27 mouse cellular contexts compared by ENCODE assay signal in the genomic region with DNA sequence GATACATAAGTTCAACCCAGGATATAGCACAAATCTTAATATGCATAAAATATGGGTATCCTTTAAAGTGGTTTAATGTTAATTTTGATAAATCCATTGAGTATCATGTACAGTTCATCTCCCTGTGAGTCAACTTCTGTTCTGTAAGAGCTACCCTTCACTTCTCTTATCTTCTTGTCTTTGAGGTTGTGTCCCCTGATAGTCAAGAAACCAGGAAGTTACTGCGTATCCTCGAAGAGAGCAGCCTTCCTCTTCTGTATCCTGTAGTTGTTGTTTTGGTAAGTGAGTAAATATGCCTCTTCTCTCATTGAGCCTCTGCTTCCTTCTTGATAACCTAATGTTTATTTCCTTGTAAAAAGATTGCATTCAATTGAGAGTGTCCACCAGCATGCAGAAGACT.
A peak's percentile ranks its signal among the peaks of the same experiment; 100 is the strongest.
DNase-seq lines count a peak whose midpoint lies in the region; ATAC-seq and TF ChIP-seq lines count a peak whose summit lies in the region.
"Had no signal": no experiment of that assay in that cellular context is flagged by ENCODE, and none has a peak within 500 bp of the region (broad histone marks: within the 10 kb centered on the region; RNA-seq: fewer than 3 reads in every experiment).

No protein-coding gene starts in this region.

- H3K9me3 ChIP-seq in liver, embryonic 11.5 days (ENCODE audit: control insufficient read depth, low read length): no peaks in the 10 kb centered on the region
- H3K9me3 ChIP-seq: embryonic facial prominence, embryonic 12.5 days; embryonic facial prominence, embryonic 15.5 days; heart, embryonic 12.5 days; heart, embryonic 15.5 days had no signal

- DNase-seq in liver, adult 2 months (ENCODE audit: extremely low read depth, low read depth, low spot score): peak; percentile 22
- no peak for DNase-seq in liver, embryonic 11.5 days (ENCODE audit: low spot score)
- peak; percentile 1 for DNase-seq in lung, postnatal 25 days (ENCODE audit: low spot score)
- no peak for DNase-seq in lung, adult 2 months
- peak; percentile 39 for DNase-seq in MEL-GATA-1-ER (ENCODE audit: extremely low read depth, low read depth)
- DNase-seq in heart, postnatal 14 days: no peak
- no peak for DNase-seq in gastrocnemius, adult 8-10 months (ENCODE audit: low spot score in 2 of 2)
- DNase-seq: adrenal gland, adult 8-10 months; adrenal gland, postnatal 25 days; cerebellum, adult 11-12 months; cerebellum, adult 8-10 months; cerebellum, postnatal 10 days; cerebellum, postnatal 36 days; forebrain, postnatal 0 days; gastrocnemius, adult 2 months; gastrocnemius, postnatal 25 days; heart, adult 18-20 months; heart, postnatal 10 days; heart, postnatal 4 days had no signal

- H3K4me2 ChIP-seq in liver, embryonic 11.5 days: no peak overlapping the region
- H3K4me2 ChIP-seq: embryonic facial prominence, embryonic 12.5 days; embryonic facial prominence, embryonic 15.5 days; heart, embryonic 12.5 days; heart, embryonic 15.5 days; hindbrain, embryonic 14.5 days had no signal

- no peaks in the 10 kb centered on the region for H3K79me2 ChIP-seq in liver, adult 2 months (ENCODE audit: control insufficient read depth, insufficient read depth, low read length)

- TF ChIP-seq POLR2A in liver, adult 2 months (IDR thresholded peaks at IDR 0.05; ENCODE audit: extremely low read depth, insufficient read depth, low read length): no peak
- TF ChIP-seq POLR2A in lung, adult 2 months (IDR thresholded peaks at IDR 0.05; ENCODE audit: borderline replicate concordance, extremely low read depth, low read depth, low read length): no peak

- no peak overlapping the region for H3K9ac ChIP-seq in liver, adult 2 months (ENCODE audit: low read depth, low read length)
- no peak overlapping the region for H3K9ac ChIP-seq in liver, embryonic 11.5 days (ENCODE audit: low read depth, low read length)
- H3K9ac ChIP-seq: embryonic facial prominence, embryonic 12.5 days; embryonic facial prominence, embryonic 15.5 days; forebrain, postnatal 0 days; heart, embryonic 12.5 days; heart, embryonic 15.5 days; hindbrain, embryonic 14.5 days had no signal

- peaks cover 3% of the 10 kb centered on the region; the same call in 1 of the 2 replicates for H3K4me1 ChIP-seq in liver, adult 2 months (ENCODE audit: control insufficient read depth, insufficient read depth, low read length)
- no peaks in the 10 kb centered on the region for H3K4me1 ChIP-seq in liver, embryonic 11.5 days (replicated peaks; ENCODE audit: control insufficient read depth, insufficient read depth, low read length)
- no peaks in the 10 kb centered on the region for H3K4me1 ChIP-seq in lung, adult 2 months (ENCODE audit: control insufficient read depth, insufficient read depth, low read length)
- H3K4me1 ChIP-seq: embryonic facial prominence, embryonic 12.5 days; embryonic facial prominence, embryonic 15.5 days; heart, embryonic 15.5 days had no signal

- TF ChIP-seq CTCF in liver, adult 2 months (IDR thresholded peaks at IDR 0.05; ENCODE audit: low read depth, low read length): no peak
- no peak for TF ChIP-seq CTCF in lung, adult 2 months (IDR thresholded peaks at IDR 0.05; ENCODE audit: insufficient read depth, low read length)

- no peak overlapping the region for H3K4me3 ChIP-seq in liver, adult 2 months (ENCODE audit: insufficient read depth, low read depth, low read length)
- H3K4me3 ChIP-seq in liver, embryonic 11.5 days (ENCODE audit: low read depth, low read length): no peak overlapping the region
- H3K4me3 ChIP-seq in lung, adult 2 months (replicated peaks; ENCODE audit: extremely low read depth, low read depth, low read length): no peak overlapping the region
- H3K4me3 ChIP-seq: embryonic facial prominence, embryonic 12.5 days; embryonic facial prominence, embryonic 15.5 days; gastrocnemius, adult 2 months; heart, embryonic 12.5 days; heart, embryonic 15.5 days had no signal

- WGBS in liver, adult 2 months: 63% methylated on average over 2 of the region's 2 CpGs
- WGBS in liver, embryonic 11.5 days: 47% methylated on average over 2 of the region's 2 CpGs
- WGBS in lung, adult 2 months: 52% methylated on average over 2 of the region's 2 CpGs

- no peaks in the 10 kb centered on the region for H3K27me3 ChIP-seq in liver, adult 2 months (ENCODE audit: control insufficient read depth, insufficient read depth, low read length)
- no peaks in the 10 kb centered on the region for H3K27me3 ChIP-seq in liver, embryonic 11.5 days (replicated peaks; ENCODE audit: control insufficient read depth, insufficient read depth, low read length)
- H3K27me3 ChIP-seq: embryonic facial prominence, embryonic 12.5 days; embryonic facial prominence, embryonic 15.5 days; heart, embryonic 12.5 days; heart, embryonic 15.5 days had no signal

- intact Hi-C loops in heart, postnatal 14 days (cut with DNase I): no loop called here

- no peak overlapping the region for H3K27ac ChIP-seq in liver, adult 2 months (replicated peaks; ENCODE audit: insufficient read depth, low read depth, low read length)
- H3K27ac ChIP-seq in liver, embryonic 11.5 days (ENCODE audit: low read depth, low read length): no peak overlapping the region
- H3K27ac ChIP-seq: embryonic facial prominence, embryonic 12.5 days; embryonic facial prominence, embryonic 15.5 days; gastrocnemius, adult 2 months; heart, embryonic 15.5 days; hindbrain, embryonic 14.5 days; hindbrain, postnatal 0 days had no signal

- no peak; the same call in 1 of the 2 replicates for ATAC-seq in liver, embryonic 11.5 days (replicated peaks; ENCODE audit: low FRiP score)
- ATAC-seq: activated CD4-positive, CD25-positive, alpha-beta regulatory T cell, adult 4 months; forebrain, embryonic 14.5 days; forebrain, postnatal 0 days; hindbrain, postnatal 0 days had no signal

- H3K36me3 ChIP-seq in liver, adult 2 months (ENCODE audit: control insufficient read depth, insufficient read depth, low read length): no peaks in the 10 kb centered on the region
- no peaks in the 10 kb centered on the region for H3K36me3 ChIP-seq in liver, embryonic 11.5 days (ENCODE audit: control insufficient read depth, insufficient read depth, low read length)
- H3K36me3 ChIP-seq: embryonic facial prominence, embryonic 12.5 days; embryonic facial prominence, embryonic 15.5 days; heart, embryonic 12.5 days; heart, embryonic 15.5 days had no signal

Comparison
In these comparisons a context has a peak if more than half of its experiments do, and no peak if none do; other contexts are left out.
1. DNase-seq: peak in liver, adult 2 months (single experiment), lung, postnatal 25 days (single experiment) and MEL-GATA-1-ER (single experiment); none in liver, embryonic 11.5 days (single experiment), lung, adult 2 months (single experiment), heart, postnatal 14 days (0 of 2) and gastrocnemius, adult 8-10 months (0 of 2).